Mouse (Mus musculus): Measurements from ENCODE around the gene Cdk17. TPM values are rescaled to one million over a fixed set of nuclear protein-coding genes. Genes with fewer than 3 reads are reported as not detected.

Gene Cdk17
- total RNA-seq, 1 experiment from 2014 or later = 33.2 TPM

- DNase-seq = no peak
Measured at GRCm38 (mm10) chr10:93261132-93261980, 100.7 kb downstream of the Cdk17 start.

GRCm38 (mm10) chr10:93261981-93262499 is 101.4 kb downstream of the Cdk17 start:
- no peak for DNase-seq

- DNase-seq = no peak
Measured at GRCm38 (mm10) chr10:93263431-93263830, 102.8 kb downstream of the Cdk17 start.

DNA sequence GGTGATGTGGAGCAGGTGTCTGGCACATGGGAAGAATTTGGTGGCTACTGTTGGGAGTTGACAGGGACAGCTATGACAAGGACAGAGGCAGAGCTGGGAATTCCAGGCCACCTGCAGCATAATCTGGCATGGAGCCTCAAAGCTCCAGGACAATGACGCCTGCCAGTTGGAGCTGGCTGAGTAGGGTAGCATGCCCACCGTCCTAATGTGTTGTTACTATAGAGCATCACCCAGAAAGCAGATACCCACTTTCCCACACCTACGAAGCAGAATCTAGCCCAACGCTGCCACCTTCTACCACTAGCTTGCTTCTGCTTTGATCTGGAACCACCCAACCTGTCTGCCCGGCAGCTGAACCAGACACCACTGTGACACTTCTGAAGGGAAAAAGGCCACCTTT is 103.3 kb downstream of the Cdk17 start:
- DNase-seq = no peak

DNA sequence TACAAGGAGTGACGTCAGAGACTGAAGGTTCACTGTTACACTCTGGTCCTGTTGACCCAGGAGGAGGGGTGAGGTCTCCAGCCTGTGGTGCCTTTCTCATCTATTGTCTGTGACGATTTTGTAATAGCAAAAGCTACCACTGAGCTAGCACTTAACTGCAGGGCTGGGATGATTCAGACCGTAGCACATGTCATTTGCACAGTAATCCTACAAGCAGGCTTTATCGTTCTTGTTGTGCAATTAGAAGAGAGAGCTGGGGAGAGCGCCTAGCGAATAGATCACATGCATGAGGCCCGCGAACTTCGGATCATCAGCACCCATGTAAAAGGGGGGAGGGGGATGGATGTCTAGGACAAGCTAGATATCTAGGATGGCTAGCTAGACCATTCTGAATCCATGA is 105.2 kb downstream of the Cdk17 start:
- no peak for DNase-seq

GRCm38 (mm10) chr10:93266521-93266920 is 105.8 kb downstream of the Cdk17 start:
- no peak for DNase-seq

- DNase-seq = no peak
Measured at GRCm38 (mm10) chr10:93267509-93267908, 106.8 kb downstream of the Cdk17 start.

- DNase-seq = no peak
Measured at GRCm38 (mm10) chr10:93268339-93268738, 107.7 kb downstream of the Cdk17 start.

DNA sequence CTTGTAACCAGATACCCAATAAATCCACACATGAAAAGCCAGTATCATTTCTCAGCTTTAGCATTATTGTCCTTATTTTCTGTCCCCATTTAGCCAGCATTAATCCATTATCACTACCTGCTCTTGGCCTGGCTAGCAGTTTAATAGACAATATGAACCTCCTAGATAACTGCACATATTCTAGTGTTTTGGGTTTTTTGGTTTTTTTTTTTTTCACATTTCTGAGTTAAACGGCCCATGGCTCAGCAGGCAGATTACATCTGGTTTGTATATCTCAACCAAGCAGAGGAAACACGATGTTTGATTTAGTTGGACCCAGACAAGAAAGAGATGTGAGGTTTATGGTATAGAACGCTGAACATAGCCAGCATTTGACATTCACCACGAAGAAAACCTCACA is 109.1 kb downstream of the Cdk17 start:
- DNase-seq = no peak

GRCm38 (mm10) chr10:93270889-93271460 is 110.3 kb downstream of the Cdk17 start:
- no peak for DNase-seq

DNA sequence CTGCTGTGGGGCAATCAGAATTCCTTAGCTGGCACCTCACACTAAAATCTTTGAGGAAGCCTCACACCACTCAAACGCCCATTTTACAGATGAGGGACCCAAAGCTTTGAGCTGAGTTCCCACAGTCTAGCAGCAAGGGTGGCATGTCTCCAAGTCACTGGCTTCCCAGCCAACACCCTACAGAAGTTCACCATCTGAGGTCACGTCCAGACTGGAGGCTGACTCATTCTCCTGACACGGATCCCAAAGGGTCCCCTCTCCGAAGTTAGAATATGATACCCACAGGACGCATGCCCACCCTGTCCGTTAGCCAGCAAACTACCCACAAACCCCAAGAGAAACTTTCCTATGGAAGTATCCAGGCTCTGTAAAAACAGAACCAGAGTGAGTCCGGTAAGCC is 111.2 kb downstream of the Cdk17 start:
- no peak for DNase-seq

DNA sequence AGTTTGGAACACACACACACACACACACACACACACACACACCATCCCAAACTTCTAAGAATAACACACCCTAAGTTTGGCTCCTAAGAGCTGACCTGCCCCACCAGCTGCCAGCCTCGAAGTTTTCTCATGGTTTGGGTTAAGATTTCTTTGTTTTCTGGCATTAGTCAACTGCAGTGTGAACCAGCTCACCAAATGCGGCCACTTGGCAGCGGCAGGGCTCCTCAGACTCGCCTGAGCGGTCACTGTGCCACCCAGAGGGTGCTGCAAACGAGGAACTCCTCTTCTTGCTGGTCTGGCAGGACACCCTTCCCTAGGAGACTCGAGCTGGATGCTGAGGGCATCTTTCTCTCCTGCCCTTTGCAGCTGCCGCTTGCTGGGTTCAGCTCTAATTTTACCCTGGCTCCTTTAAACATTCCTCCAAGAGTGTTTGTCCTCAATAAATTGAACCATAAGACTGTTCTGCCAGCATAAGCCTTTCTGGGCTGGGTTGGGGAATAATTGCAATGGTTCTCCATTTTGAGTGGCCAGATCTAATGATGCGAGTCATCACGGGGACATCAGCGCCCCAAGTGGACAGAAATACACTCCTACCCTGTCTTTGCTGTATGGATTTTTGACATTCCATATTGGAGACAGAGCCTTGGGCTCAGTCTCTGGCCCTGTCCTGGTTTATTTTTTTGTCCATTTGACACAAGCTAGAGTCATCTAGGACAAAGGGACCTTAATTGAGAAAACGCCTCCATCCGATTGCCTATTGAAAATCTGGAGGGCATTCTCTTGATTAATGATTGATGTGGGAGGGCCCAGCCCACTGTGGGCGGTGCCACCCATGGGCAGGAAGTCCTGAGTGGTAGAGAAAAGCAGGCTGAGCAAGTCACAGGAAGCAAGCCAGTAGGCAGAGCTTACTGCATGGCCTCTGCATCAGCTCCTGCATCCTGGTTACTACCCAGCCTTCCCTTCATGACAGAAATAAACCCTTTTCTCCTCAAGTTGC is 112.6 kb downstream of the Cdk17 start:
- DNase-seq = no peak

- DNase-seq = no peak
Measured at GRCm38 (mm10) chr10:93274277-93274696, 113.6 kb downstream of the Cdk17 start.

DNA sequence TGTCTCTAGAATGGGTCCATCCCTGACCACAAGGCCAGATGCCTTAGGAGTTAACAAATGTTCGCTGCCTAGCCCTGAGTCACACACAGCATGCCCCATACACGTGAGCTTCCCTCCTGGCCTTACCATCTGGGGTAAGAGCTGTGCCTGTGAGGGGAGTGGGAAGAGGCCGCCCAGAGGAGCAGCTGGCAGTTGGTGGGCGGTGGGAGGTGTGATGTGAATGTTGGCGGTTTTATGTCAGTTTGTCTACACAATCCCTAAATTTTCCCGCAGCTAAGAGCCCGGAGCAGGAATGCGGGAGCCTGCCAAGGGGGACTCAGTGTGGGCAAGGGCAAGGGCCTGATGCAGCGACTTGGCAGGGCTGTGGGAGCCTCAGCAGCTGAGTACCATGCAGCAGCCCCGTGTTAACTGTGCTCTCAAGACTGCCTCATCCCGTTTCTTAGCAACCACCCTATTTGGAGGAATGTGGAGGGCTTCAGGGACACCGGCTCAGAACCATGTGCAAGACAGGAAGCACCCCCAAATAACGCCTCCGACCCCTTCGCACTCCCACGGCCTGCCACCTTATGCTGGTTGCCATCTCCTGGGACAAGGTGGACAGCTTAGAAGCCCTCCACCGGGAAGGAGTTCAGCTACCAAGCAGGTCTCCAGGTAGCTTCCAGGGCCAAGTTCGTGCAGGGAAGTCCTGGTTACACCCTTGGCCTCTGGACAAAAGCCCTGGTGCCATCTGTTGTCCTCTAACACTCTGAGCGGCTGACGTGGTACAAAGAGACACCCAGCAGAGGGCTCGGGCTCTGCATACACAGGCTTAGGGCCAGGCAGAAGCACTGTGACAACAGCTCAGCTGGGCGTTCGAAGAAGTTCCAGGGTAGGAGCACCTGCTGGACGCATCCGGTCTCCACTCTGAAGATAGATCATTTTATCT is 114.8 kb downstream of the Cdk17 start:
- no peak for DNase-seq

DNA sequence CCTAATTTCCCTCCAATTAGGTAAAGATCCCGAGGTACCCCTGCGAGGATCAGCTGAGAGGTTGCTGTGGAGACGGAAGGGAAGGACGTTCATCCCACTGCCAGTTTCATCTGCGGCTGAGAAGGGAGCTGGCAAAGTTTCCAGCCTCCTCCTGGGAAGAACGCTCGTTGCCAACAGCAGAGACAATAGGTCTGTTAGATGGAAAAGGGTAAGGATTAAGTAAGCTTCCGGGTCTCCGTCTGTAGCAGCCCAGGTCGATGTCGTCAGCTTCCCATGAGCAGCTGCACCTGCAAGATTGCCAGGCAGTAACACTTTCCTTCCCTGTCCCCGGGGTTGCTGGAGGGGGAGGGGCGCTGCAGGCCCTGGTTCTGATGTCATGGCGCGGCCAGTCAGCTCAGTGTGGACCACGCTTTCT is 115.7 kb downstream of the Cdk17 start:
- peak; percentile 78 for DNase-seq

DNA sequence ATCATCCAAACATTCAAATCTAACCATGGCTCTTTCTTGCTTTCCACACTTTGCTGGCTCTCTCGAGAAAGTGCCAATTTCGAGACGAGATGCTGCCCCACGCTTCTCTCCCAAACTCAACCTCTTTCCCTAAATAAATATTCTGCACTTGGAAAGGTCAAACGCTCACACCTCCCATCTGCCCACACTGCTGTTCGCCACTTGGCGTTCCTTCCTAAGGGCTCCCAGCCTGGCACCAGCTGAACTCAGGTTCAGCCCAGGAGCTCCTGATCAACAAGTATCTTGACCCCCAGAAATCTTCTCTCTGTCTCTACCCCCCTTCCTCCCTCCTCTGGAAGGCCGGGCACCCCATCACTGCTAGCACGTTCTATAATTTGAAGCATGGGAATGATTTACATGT is 116.2 kb downstream of the Cdk17 start:
- DNase-seq = no peak

- DNase-seq = no peak
Measured at GRCm38 (mm10) chr10:93278361-93278760, 117.7 kb downstream of the Cdk17 start.

GRCm38 (mm10) chr10:93279062-93279461 is 118.4 kb downstream of the Cdk17 start:
- no peak for DNase-seq

GRCm38 (mm10) chr10:93280586-93280985 is 119.9 kb downstream of the Cdk17 start:
- DNase-seq = no peak

GRCm38 (mm10) chr10:93281092-93281491 is 120.4 kb downstream of the Cdk17 start:
- DNase-seq = no peak

DNA sequence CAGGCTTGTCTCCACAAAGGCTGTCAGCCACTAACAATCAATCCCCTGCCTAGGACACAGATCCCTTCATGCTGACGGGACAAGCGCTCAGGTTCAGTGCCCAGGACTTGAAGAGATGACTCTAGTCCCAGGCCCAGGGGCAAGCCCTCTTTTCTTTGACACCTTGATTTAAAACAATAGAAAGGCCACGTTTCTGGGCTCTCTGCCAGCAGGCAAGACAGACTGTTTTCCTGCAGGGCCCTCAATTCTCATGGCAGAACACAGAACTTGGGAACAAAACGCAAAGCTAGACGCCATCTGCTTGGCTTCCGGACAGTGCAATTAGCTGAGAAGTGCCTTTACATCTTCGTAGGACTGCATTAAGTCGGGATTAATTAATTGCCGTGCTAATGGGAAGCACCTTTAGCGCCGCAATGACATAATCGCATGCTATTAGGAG is 121.9 kb downstream of the Cdk17 start:
- DNase-seq = peak; percentile 76
